Mouse (Mus musculus): ENCODE data around the gene Kif16b. TPM values are rescaled to one million over a fixed set of nuclear protein-coding genes. Genes with fewer than 3 reads are reported as not detected.
"Not testable (repeated sequence)": the region's sequence is repeated elsewhere in the genome, so short reads cannot be mapped to it uniquely, and the experiment has no call there.

Kif16b gene
- total and polyA plus RNA-seq, 3 experiments = 16.1 to 38.3 (median 32.3) TPM

GRCm38 (mm10) chr2:142585845-142586244, 315.5 kb downstream of the Kif16b start:
- intact Hi-C loops (cut with DNase I) = no loop called here
- 85% methylated on average over 5 of the region's 5 CpGs for WGBS
- TF ChIP-seq EP300 (IDR thresholded peaks at IDR 0.05; ENCODE audit: insufficient read depth, low read depth, low read length) (no peak), POLR2A (IDR thresholded peaks at IDR 0.05; ENCODE audit: insufficient read depth, low read depth, low read length) (no peak), CTCF (IDR thresholded peaks at IDR 0.05) (no peak)

DNA sequence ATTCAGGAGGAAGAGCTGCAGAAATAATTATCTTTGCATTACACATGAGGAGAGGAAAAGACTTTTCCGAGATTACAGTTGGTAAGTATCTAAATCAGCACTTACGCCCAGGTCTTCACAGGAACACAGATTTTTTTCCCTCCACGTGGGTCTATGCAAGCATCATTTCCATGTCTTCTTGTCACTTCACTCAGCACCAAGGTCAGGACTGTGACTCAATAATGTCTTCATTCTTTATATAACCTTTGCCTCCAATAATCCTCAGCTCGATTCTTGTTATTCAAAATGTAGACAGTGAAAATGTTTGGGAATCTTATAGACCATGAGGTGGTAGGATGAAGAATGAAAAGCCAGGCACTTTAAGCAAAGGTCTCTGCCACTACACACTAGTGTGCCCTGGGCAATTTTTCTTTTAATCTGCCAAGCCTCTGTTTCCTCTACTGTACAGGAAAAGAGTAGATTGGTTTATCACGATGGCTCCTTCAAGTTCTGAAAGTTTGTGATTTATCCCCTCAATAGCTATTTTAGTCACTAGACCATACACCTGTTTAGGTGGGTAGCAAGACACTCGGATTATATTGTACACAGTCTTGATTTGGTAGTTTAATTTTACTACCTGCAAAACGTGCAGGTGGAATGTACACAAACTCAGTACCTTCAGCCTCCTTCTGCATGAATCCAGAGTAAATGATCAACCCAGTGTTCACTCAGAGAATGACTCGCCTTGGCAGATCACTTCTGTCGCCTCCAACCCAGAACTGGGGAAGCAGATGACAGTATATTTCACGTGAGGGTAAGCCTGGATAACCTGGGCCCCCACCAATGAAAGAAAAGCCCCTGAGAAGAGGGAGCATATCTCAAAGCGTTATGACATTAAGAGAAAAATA, 316.2 kb downstream of the Kif16b start:
- DNase-seq = no peak
- Histone ChIP-seq H3K27me3 (ENCODE audit: control insufficient read depth, insufficient read depth, low read length) (no peaks in the 10 kb centered on the region), H3K4me3 (no peak overlapping the region), H3K79me2 (replicated peaks; ENCODE audit: control insufficient read depth, insufficient read depth, low read length) (no peaks in the 10 kb centered on the region), H3K36me3 (ENCODE audit: control insufficient read depth, insufficient read depth, low read length) (no peaks in the 10 kb centered on the region), H3K27ac (no peak overlapping the region), H3K4me1 (ENCODE audit: control insufficient read depth, insufficient read depth, low read length) (no peaks in the 10 kb centered on the region), H3K9ac (ENCODE audit: low read depth, low read length) (no peak overlapping the region)
- intact Hi-C loops (cut with DNase I) = no loop called here
- WGBS = 74% methylated on average over 11 of the region's 11 CpGs
- TF ChIP-seq CTCF (IDR thresholded peaks at IDR 0.05) = no peak
- no peak for TF ChIP-seq EP300 (IDR thresholded peaks at IDR 0.05; ENCODE audit: insufficient read depth, low read depth, low read length)

More at GRCm38 (mm10) chr2:142585845-142586244, 315.5 kb downstream of the Kif16b start:
- no peaks in the 10 kb centered on the region for H3K27me3 ChIP-seq (ENCODE audit: control insufficient read depth, insufficient read depth, low read length)
- H3K27ac ChIP-seq = no peak overlapping the region
- DNase-seq = no peak
- no peak overlapping the region for H3K9ac ChIP-seq (ENCODE audit: low read depth, low read length)
- H3K4me1 ChIP-seq (ENCODE audit: control insufficient read depth, insufficient read depth, low read length) = no peaks in the 10 kb centered on the region
- H3K36me3 ChIP-seq (ENCODE audit: control insufficient read depth, insufficient read depth, low read length) = no peaks in the 10 kb centered on the region
- no peak overlapping the region for H3K4me3 ChIP-seq
- H3K79me2 ChIP-seq (replicated peaks; ENCODE audit: control insufficient read depth, insufficient read depth, low read length) = no peaks in the 10 kb centered on the region

DNA sequence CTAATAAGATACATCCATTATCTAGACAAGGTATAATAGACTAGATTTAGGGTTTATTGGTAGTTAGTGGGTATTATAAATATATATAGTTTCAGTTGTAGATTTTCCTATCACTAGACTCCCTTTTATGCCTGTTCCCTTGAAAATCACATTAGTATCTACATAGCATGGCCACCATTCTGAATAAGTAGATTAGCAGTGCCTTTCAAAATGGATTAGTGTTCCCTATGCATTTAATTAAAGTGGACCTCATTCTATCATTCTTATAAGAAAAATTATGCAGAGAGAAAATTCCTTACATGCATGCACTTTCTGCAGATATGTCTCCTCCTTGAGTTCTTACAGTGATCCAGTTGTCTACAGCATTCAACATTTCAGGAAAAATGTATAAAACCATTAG, 320.9 kb downstream of the Kif16b start:
- Histone ChIP-seq H3K79me2 (replicated peaks; ENCODE audit: control insufficient read depth, insufficient read depth, low read length) (no peaks in the 10 kb centered on the region), H3K9ac (ENCODE audit: low read depth, low read length) (no peak overlapping the region), H3K4me3 (no peak overlapping the region), H3K27me3 (ENCODE audit: control insufficient read depth, insufficient read depth, low read length) (no peaks in the 10 kb centered on the region), H3K4me1 (ENCODE audit: control insufficient read depth, insufficient read depth, low read length) (no peaks in the 10 kb centered on the region), H3K27ac (no peak overlapping the region), H3K36me3 (ENCODE audit: control insufficient read depth, insufficient read depth, low read length) (no peaks in the 10 kb centered on the region)
- intact Hi-C loops (cut with DNase I) = no loop called here
- no peak for DNase-seq
- TF ChIP-seq POLR2A (IDR thresholded peaks at IDR 0.05; ENCODE audit: insufficient read depth, low read depth, low read length) = no peak
- TF ChIP-seq CTCF (IDR thresholded peaks at IDR 0.05) = no peak
- TF ChIP-seq EP300 (IDR thresholded peaks at IDR 0.05; ENCODE audit: insufficient read depth, low read depth, low read length) = no peak

DNA sequence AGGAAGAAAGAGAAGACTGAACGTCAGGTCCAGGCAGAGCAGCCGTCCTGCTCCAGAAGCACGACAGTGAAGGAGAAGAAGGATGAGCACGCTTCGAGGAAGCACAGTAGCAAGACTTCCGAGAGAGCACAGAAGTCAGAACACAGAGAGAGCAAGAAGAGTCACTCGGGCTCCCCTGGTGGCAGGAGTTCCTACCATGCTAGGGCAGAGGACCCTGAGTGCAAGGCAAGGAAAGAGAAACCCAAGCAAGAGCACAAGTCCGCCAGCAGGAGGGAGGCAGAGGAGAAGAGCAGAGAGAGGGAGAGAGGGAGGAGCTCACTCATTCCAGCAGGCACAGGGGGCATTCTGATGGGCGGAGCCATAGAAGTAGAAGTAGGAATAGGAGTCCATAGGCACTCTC, 323.9 kb downstream of the Kif16b start:
- intact Hi-C loops (cut with DNase I); DNase-seq; H3K27me3 ChIP-seq (ENCODE audit: control insufficient read depth, insufficient read depth, low read length); H3K9ac ChIP-seq (ENCODE audit: low read depth, low read length); H3K4me3 ChIP-seq; H3K36me3 ChIP-seq (ENCODE audit: control insufficient read depth, insufficient read depth, low read length); H3K27ac ChIP-seq; H3K4me1 ChIP-seq (ENCODE audit: control insufficient read depth, insufficient read depth, low read length); H3K79me2 ChIP-seq (replicated peaks; ENCODE audit: control insufficient read depth, insufficient read depth, low read length): not testable (repeated sequence)
- WGBS = 73% methylated on average over 9 of the region's 9 CpGs

DNA sequence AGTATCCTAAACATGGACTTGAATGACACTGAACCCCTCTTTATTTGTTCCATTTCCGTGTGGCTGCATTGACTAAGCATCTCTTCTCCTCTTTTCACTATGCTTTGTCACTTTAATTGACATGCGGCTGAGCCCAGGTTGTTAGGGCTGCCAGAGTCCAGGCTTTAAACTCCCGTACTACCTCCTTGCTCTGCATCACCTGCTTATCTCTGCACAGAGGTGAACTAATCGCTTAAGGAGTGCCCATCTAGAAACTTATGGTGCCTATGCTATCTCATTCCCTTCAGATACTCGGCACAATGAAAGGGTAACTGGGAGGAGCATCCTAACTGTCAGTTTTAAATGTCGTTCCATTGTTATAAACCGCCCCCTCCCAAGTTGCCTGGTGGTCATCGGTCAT, 331.6 kb downstream of the Kif16b start:
- Histone ChIP-seq H3K79me2 (replicated peaks; ENCODE audit: control insufficient read depth, insufficient read depth, low read length) (no peaks in the 10 kb centered on the region), H3K4me1 (ENCODE audit: control insufficient read depth, insufficient read depth, low read length) (no peaks in the 10 kb centered on the region), H3K9ac (ENCODE audit: low read depth, low read length) (no peak overlapping the region), H3K4me3 (no peak overlapping the region), H3K27me3 (ENCODE audit: control insufficient read depth, insufficient read depth, low read length) (no peaks in the 10 kb centered on the region), H3K36me3 (ENCODE audit: control insufficient read depth, insufficient read depth, low read length) (no peaks in the 10 kb centered on the region), H3K27ac (no peak overlapping the region)
- TF ChIP-seq CTCF (IDR thresholded peaks at IDR 0.05) = no peak
- TF ChIP-seq POLR2A (IDR thresholded peaks at IDR 0.05; ENCODE audit: insufficient read depth, low read depth, low read length) = no peak
- TF ChIP-seq EP300 (IDR thresholded peaks at IDR 0.05; ENCODE audit: insufficient read depth, low read depth, low read length) = no peak
- WGBS = 71% methylated on average over 8 of the region's 8 CpGs
- DNase-seq = no peak
- intact Hi-C loops (cut with DNase I) = no loop called here

Other genes with a start within 250 kb of the Kif16b start
- 10 to 100 TPM; 20.6 to 21.2 TPM for gene Snrpb2, start 161.5 kb upstream of the Kif16b start, total RNA-seq (2021)
- 3.9 and 7.8 TPM in 2 replicates for gene Snrpb2, start 161.5 kb upstream of the Kif16b start, polyA plus RNA-seq (2012; rRNA removed)
- not detected for gene Otor, start 176.9 kb upstream of the Kif16b start, total RNA-seq (2021)
- gene Otor, start 176.9 kb upstream of the Kif16b start, polyA plus RNA-seq (2012; rRNA removed) = not detected in 2 replicates

Measured in heart, adult 2 months (tissue).